Mouse (Mus musculus) cerebellum, postnatal 25 days (tissue): ENCODE results near the gene BC025446.
A peak's percentile ranks its signal among the peaks of the same experiment; 100 is the strongest.

Source experiments
- DNase-seq, 2 experiments: peaks; one replicate each; pipeline ENCODE4 v3.0.0; 2021; ENCODE audit warnings: mixed read lengths in 2 of 2

BC025446 gene

DNA sequence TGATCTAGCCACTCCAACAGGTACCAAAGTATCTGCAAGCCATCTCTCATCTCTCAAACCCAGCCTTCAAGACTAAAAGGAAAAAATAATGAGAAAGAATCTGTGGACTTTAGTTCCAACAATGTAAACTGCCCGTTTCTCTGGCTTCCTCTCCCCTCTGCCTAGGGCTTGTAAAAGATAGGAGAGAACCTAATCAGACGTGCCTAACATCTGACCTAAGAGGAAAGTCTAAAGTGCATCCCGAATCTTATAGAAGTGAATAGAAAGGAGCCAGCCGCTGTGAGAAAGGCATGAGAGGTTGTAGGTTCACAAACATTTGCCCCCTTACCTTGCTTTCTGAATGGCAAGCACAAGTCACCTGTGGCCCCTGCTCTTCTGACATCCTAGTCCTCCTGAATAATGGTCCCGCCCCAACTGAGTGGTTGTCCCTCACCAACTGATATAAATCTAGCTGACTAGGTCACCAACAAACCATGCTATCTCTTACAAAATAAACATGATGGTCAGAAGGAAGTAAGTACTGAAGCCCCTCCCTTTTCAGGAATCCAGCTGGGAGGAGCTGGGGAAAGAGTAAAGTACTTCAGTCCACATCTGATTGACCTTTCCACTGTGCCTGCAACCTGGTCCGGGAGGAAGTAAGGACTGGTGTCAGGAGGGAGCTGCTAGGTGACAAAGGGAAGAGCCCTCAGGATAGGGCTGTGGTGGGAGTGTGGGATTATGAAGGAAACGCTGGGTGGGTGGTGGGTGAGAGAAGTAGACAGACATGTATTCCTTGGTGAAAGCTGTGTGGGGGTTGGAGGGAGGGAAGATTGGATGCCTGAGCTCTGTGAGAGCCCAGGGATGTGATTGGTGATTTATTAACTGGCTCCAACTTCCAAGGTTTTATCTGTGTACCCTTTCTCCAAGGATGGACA, at the start of gene BC025446:
Gene BC025446 (plus strand): TSS at position 599 of the 914 bp plus-strand sequence.
- no peak for DNase-seq

DNA sequence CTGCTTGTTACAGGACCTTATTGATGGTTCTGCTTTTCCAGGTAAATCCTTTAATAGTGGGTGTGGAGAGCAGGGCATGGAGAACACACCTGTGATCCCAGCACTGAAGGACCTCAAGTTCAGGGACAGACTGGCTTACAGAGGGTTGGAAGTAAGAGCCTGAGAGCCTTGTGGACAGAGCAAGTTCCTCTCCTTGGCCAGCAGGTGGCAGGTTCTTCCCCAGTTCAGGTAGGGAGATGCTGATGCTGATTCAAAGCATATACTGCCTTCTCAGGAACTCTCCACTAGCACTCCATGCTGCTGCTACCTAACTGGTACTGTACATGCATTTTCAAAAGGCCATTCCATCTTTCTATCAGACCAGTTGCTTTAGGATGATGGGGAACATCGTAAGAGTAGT, 40.7 kb upstream of the BC025446 start:
- DNase-seq, result peak; percentile 6 to 45

DNA sequence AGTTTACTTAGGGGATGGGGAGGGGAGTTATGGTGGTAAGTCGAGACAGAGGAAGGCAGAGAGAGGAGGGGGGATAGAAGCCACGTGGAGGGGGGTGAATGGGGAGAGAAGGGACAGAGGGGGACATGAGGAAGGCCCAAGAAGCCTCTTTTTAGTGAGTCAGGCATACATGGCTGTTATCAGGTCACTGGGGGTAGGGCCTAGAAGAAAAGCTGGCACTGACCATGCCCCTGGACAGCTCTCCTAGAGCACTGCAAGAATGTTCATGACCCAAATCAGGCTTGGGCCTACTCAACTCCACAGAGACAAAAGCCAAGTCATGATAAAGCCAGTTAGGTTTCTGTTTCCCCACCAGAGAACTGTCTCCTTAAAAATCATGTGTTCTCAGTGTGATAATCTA, 29.9 kb upstream of the BC025446 start:
- no peak for DNase-seq

- DNase-seq, result peak; percentile 5 to 20
These were observed 27.1 kb upstream of the BC025446 start for GRCm38 (mm10) chr15:75189116-75189515.

GRCm38 (mm10) chr15:75190560-75190959, 25.6 kb upstream of the BC025446 start:
- peak in 1 of 2 experiments; percentile 15 for DNase-seq

DNA sequence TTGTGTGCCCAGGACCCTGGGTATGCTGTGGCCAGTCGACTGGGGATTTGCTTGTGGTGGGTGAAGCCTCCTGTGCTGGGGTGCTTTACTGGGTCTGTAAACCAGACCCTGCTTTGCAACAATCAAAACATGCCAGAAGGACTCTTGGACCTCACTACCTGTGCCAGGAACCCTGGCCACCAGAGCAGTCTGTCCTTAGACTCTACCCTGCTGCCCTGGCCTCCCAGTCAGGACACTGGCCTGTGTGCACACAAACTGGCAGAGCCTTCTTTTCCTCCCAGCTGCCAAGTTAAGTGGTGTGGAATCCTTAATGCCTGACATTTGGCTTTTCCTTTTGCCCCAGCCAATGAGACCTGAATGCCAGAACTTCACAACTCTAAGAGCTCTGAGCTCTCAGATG, 655 bp downstream of the BC025446 start:
- no peak for DNase-seq

DNA sequence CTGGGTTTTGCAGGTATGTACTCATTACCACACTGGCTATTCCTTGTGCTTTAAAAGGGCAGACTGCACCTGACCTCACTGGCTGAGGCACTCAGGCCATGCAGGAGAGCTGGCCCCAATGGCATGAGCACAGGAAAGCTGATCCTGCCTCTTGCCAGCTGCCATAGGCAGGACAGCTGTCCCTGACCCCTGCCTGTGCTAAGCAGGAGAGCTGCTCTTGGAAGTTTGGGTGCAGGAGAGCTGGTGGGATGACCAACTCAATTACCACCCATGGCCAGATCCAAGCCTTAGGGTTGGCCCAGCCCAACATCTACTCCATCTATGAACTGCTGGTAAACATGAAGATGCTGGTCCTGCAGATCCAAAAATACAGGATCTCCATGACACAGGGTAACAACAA, 5.8 kb downstream of the BC025446 start:
- no peak for DNase-seq

DNA sequence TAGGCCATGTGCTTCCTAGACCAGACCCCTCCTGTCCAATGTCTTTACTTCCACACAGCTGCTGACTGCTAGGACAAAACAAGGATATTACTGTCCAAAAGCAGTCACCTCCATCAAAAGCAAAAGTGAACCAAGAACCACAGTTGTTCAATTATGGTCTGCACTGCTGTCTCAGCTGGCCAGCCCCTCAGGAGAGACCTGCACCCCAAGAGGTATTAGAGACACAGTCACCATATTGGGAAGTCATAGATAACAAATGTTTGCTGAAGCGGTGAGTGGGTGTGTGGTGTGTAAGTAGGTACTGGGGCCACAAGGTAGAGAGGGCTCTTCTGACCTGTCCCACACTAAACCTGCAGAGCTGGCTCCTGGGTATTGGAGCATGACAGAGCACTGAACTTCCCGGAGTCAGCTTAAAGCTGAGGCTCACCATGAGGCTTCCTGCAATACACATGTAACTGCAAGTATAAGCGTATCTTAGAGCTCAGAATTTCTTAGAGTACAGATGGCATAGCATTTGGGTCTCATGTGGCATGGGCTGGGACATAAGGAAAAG, 21.6 kb downstream of the BC025446 start:
- no peak for DNase-seq

DNA sequence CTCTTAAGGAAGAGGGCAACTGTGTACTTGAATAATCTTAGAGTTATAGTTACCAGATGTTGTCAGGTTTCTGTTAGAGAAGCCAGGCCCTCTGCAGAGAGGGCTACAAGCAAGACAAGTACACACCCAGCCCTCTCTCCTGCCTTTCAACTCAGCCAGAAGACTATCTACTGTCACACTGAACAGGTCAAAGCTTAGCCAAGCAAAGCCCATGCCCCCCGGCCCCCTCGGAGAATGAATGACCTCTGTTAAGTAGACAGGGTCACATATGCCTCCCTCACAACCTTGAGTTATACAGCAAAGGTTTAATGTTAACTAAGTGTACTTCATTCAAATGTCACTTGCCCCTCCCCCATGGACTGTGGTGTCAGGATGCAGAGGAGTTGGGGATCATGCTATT, 24.4 kb downstream of the BC025446 start:
- DNase-seq, result no peak

DNA sequence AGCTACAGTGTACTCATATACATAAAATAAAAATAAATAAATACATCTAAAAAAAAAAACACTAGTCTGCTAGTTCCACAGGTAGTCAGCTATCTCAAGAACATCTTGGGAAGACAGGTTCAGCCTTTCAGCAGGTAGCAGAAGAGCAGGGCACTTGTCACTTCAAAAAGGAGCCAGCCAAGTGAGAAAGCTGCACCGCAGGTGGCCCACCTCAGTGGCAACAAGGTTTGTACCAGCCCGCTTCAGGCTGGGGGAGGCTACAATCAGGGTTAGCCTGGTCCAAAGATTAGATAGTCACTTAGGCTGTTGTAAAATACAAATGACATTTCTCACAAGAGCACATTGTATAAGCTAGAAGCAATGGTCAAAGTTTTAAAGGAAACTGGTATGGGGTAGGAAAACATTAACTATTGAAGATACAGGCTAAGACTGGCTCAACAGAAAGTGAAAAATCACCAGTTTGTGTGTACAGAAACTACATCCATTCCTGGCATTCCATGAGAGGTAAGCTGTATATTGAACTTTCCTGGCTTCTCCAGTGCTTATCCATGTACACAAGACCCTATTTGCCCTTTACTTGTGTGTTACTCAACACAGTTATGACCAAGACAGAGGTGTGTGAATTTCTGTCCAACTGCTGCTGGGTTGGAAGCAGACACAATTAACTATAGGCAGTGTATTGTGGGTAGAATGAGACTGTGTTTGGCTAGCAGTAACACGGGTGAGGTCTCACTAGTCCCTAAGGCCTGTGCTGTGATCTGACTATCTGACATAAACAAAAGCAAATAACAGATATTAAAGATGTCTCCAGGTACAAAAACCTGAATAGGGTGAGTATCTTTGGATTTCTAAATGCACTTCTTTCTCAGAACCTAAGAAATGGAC, 26.8 kb downstream of the BC025446 start:
- DNase-seq, result no peak

DNA sequence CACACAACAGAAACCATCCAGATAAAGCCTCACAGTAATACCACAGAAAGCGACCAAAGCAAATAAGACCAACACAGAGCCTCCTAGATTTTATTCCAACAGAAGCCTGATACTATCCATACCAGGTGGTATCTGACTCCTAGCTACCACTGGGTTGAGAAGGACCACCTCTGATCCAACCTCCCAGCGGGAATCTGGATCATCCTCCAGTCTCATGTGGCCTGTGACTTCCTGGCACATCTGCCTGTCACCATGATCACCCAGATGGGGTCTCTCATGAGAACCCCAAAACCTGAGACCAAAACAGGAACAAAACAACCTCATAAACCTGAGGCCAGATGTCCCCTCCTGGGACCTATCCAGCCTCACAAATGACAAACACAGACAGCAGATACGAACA, 38.5 kb downstream of the BC025446 start:
- DNase-seq, result no peak

- no peak for DNase-seq
These were observed 49.7 kb downstream of the BC025446 start for GRCm38 (mm10) chr15:75265863-75266262.

GRCm38 (mm10) chr15:75266626-75267025, 50.5 kb downstream of the BC025446 start:
- DNase-seq, result no peak

DNA sequence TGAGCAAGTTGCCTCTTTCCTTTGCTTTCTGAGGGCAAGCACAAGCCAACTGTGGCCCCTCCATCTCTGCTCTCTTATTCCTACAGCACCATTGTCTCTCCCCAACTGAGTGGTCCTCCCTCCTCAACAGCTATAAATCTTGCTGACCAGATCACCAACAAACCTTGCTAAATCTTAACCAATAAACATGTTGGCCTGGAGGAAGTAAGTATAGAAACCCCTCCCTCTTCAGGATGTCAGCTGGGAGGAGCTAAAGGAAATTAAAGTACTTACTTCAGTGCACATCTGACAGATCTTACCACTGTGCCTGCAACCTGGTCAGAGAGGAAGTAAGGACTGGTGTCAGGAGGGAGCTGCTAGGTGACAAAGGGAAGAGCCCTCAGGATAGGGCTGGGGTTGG, 51.9 kb downstream of the BC025446 start, which contains the start of gene Ly6f:
Gene Ly6f (plus strand): TSS at position 301 of the 400 bp plus-strand sequence.
- no peak for DNase-seq

DNA sequence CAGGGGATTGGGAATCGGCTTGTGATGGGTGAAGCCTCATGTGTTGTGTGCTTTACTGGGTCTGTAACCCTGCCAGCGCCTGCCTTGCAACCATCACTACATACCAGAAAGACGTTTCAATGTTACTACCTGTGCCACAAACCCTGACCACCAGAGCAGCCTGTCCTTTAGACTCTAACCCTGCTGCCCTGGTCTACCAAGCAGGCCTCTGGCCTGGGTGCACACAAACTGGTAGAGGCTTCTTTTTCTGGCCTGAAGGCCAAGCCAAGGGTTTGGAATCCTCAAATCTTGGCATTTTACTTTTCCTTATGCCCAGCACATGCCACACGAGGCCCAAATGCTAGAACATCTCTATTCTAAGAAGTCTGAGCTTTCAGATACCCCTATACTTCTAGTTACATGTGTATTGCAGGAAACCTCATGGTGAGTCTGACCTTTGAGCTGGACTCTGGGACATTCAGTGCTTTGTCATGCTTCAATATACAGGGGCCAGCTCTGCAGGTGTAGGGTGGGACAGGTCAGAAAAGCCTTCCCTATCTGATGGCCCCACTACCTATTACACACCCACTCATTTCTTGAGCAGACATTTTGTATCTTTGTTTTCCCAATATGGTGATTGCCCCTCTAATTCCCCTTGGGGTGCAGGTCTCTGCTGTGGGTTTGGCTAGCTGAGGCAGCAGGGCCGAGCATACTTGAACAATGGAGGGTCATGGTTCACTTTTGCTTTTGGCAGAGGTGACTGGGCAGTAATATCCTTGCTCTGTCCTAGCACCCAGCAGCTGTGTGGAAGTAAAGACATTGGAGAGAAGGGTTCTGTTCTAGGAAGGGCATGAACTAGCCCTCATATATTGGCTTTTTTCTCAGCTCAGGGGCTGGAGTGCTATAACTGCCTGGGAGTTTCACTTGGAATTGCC, 53.0 kb downstream of the BC025446 start:
- DNase-seq, result no peak

- DNase-seq, result no peak
These were observed 54.0 kb downstream of the BC025446 start for GRCm38 (mm10) chr15:75270169-75270568.

DNA sequence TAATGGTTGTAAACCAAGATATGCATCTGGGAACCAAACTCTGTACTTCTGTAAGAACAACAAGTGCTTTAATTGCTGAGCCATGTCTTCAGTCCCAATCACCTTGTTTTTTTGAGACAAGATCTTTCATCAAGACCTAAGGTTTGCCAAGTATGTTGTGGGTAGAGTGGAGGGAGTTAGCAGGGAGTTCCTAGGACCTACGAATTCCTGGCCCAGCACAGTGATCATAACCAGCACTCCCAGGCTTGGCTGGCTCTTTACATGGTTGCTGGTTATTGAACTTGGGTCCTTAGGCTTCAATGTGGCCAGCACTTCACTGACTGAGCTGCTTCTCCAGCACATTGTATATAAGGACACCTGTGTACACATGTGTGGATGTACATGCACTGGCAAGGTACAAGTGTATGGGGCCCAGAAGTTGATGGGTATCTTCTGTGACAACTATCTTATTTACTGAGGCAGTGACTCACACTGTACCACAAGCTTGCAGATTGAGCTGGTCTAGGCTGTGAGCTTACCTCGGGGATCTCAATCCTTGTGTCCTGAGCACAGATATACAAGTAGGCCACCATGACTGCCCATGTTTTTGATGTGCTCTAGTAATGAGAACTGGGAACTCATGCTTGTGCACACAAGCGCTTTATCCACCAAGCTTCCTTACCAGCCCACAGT, 54.7 kb downstream of the BC025446 start:
- no peak for DNase-seq

GRCm38 (mm10) chr15:75271426-75271825, 55.2 kb downstream of the BC025446 start:
- no peak for DNase-seq

DNA sequence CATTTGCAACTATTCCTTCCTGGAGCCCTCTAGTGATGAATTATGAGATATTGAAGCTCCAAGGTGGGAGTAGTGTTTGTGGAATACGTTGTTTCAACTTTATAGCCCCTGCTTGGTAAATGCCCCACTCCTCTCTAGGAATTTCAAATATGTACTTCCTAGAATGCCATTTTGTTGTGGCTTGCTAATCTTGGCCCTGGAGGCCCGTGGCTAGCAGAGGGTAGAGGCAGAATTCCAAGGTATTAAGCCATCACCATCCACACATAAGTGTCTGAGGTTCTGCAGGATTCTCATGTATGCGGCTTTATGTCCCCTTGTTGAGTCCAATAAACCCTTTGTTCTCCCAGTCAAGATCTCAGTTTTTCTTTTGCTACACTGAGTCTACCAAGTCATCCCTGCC, 55.7 kb downstream of the BC025446 start:
- no peak for DNase-seq
